Mouse (Mus musculus): ENCODE measurements at regions not wholly inside any gene's neighbourhood (a gene's known extent, or its start where the extent isn't known, plus 50 kb on each side); places are given as distances from the start of the nearest gene placed in this dataset.

DNA sequence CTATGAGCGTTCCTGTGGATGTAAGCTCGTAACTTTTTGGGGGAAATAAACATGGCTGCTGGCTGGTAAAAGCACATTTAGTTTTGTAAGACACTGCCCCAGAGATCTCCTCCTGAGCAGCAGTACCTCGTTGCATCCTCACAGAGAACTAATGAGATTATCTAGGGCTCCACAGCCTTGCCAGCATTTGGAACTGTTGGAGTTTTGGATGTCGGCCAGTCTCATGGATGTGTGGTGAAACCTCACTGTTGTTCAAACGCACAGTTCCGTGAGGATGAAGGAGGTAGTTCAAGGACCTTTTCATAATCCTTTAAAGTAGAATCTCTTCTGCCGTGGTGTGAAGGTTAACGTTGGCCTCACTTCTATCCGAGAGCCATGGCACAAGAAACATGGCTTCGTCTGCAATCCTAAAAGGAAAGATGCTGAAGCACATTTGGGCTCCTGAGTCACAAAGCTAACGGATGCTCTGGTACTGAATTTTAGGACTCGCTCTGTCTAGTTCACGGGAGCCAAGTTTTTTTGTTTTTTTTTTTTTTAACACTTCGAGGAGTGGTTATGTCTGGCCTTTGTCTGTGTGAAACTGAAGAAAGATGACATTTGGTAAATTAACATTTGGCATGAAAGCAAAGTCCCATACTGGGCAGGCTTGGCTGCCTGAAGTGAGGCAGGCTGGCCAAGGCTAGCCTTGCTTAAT is 179.1 kb upstream of the Hmga2 start:
- Histone ChIP-seq H3K9ac (ENCODE audit: low read length) (no peak overlapping the region), H3K27me3 (replicated peaks; ENCODE audit: control insufficient read depth, insufficient read depth, low read length) (no peaks in the 10 kb centered on the region), H3K4me3 (ENCODE audit: low read depth, low read length) (no peak overlapping the region), H3K36me3 (ENCODE audit: control insufficient read depth, insufficient read depth, low read length) (no peaks in the 10 kb centered on the region), H3K27ac (ENCODE audit: low read depth, low read length) (peak overlapping the region; percentile 23; the same call in 1 of the 2 replicates), H3K9me3 (replicated peaks; ENCODE audit: control insufficient read depth, low read length) (no peaks in the 10 kb centered on the region), H3K4me1 (ENCODE audit: control insufficient read depth, insufficient read depth, low read length) (peaks cover 3% of the 10 kb centered on the region; the same call in 1 of the 2 replicates), H3K4me2 (ENCODE audit: low read length) (no peak overlapping the region)
- 37% methylated on average over 14 of the region's 14 CpGs for WGBS
- DNase-seq (ENCODE audit: low spot score): peak; percentile 86
- ATAC-seq: peak; percentile 75; the same call in 1 of the 2 replicates

- H3K36me3 ChIP-seq (ENCODE audit: control insufficient read depth, insufficient read depth, low read length): no peaks in the 10 kb centered on the region
- H3K9me3 ChIP-seq (replicated peaks; ENCODE audit: control insufficient read depth, low read length): no peaks in the 10 kb centered on the region
- ATAC-seq: no peak
- H3K9ac ChIP-seq (ENCODE audit: low read length): no peak overlapping the region
- H3K4me2 ChIP-seq (ENCODE audit: low read length): no peak overlapping the region
- H3K4me3 ChIP-seq (ENCODE audit: low read depth, low read length): no peak overlapping the region
- 86% methylated on average over 6 of the region's 6 CpGs for WGBS
- no peak for DNase-seq (ENCODE audit: low spot score)
- H3K4me1 ChIP-seq (ENCODE audit: control insufficient read depth, insufficient read depth, low read length): peaks cover 8% of the 10 kb centered on the region
- no peak overlapping the region for H3K27ac ChIP-seq (ENCODE audit: low read depth, low read length)
- no peaks in the 10 kb centered on the region for H3K27me3 ChIP-seq (replicated peaks; ENCODE audit: control insufficient read depth, insufficient read depth, low read length)
Measured at GRCm38 (mm10) chr10:120652525-120653215, 176.4 kb upstream of the Hmga2 start.

DNA sequence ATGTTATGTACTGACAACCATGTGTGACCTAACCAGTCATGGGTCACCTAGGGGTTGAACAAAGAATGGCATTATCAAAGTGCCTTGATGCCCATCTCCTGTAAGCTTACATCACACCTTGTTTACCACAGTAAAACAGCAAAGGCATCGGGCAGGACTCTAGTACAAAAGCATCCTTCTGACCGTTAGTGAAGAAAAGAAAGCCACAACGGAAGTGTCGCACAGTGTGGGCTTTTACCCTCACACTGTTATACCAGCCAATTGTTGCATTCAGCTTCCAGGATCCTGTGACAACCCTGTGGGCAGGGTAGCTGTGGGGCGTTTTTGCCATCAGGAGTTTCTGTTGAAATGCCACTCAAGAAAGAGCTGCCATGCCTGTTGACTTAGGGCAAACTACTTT is 175.6 kb upstream of the Hmga2 start:
- Histone ChIP-seq H3K9me3 (replicated peaks; ENCODE audit: control insufficient read depth, low read length) (no peaks in the 10 kb centered on the region), H3K4me2 (ENCODE audit: low read length) (no peak overlapping the region), H3K27ac (ENCODE audit: low read depth, low read length) (no peak overlapping the region), H3K4me3 (ENCODE audit: low read depth, low read length) (no peak overlapping the region), H3K36me3 (ENCODE audit: control insufficient read depth, insufficient read depth, low read length) (no peaks in the 10 kb centered on the region), H3K9ac (ENCODE audit: low read length) (no peak overlapping the region), H3K27me3 (replicated peaks; ENCODE audit: control insufficient read depth, insufficient read depth, low read length) (no peaks in the 10 kb centered on the region), H3K4me1 (ENCODE audit: control insufficient read depth, insufficient read depth, low read length) (peaks cover 13% of the 10 kb centered on the region)
- 89% methylated on average over 5 of the region's 5 CpGs for WGBS
- ATAC-seq: no peak
- DNase-seq (ENCODE audit: low spot score): no peak

GRCm38 (mm10) chr10:120650336-120650735 is 174.1 kb upstream of the Hmga2 start:
- Histone ChIP-seq H3K27me3 (replicated peaks; ENCODE audit: control insufficient read depth, insufficient read depth, low read length) (no peaks in the 10 kb centered on the region), H3K9me3 (replicated peaks; ENCODE audit: control insufficient read depth, low read length) (no peaks in the 10 kb centered on the region), H3K27ac (ENCODE audit: low read depth, low read length) (no peak overlapping the region), H3K4me1 (ENCODE audit: control insufficient read depth, insufficient read depth, low read length) (peaks cover 11% of the 10 kb centered on the region), H3K4me2 (ENCODE audit: low read length) (no peak overlapping the region), H3K36me3 (ENCODE audit: control insufficient read depth, insufficient read depth, low read length) (no peaks in the 10 kb centered on the region), H3K9ac (ENCODE audit: low read length) (no peak overlapping the region), H3K4me3 (ENCODE audit: low read depth, low read length) (no peak overlapping the region)
- 93% methylated on average over 9 of the region's 9 CpGs for WGBS
- no peak for DNase-seq (ENCODE audit: low spot score)
- ATAC-seq: no peak

DNA sequence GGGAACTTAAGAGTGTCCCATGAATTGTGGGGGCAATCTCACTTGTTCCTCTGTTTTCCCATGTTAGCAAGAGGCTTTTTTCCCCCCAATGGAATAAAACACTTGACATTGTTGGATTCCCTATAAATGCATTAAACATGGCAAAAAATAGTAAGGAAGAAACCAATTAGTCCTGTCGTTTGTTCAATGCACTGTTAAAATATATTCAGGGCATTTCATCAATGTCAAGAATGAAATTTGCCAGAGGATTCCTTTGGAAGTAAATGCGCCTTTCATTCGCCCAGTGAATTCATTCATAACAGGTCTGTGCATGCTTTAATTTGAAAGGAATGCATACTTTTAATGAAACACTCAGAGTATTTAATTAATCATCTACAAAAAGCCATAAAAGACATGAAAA is 172.5 kb upstream of the Hmga2 start:
- no peak for ATAC-seq
- H3K27me3 ChIP-seq (replicated peaks; ENCODE audit: control insufficient read depth, insufficient read depth, low read length): no peaks in the 10 kb centered on the region
- 31% methylated on average over 3 of the region's 3 CpGs for WGBS
- H3K4me3 ChIP-seq (ENCODE audit: low read depth, low read length): no peak overlapping the region
- no peaks in the 10 kb centered on the region for H3K9me3 ChIP-seq (replicated peaks; ENCODE audit: control insufficient read depth, low read length)
- peaks cover 10% of the 10 kb centered on the region for H3K4me1 ChIP-seq (ENCODE audit: control insufficient read depth, insufficient read depth, low read length)
- H3K27ac ChIP-seq (ENCODE audit: low read depth, low read length): no peak overlapping the region
- no peaks in the 10 kb centered on the region for H3K36me3 ChIP-seq (ENCODE audit: control insufficient read depth, insufficient read depth, low read length)
- no peak overlapping the region for H3K4me2 ChIP-seq (ENCODE audit: low read length)
- no peak overlapping the region for H3K9ac ChIP-seq (ENCODE audit: low read length)
- DNase-seq (ENCODE audit: low spot score): no peak

DNA sequence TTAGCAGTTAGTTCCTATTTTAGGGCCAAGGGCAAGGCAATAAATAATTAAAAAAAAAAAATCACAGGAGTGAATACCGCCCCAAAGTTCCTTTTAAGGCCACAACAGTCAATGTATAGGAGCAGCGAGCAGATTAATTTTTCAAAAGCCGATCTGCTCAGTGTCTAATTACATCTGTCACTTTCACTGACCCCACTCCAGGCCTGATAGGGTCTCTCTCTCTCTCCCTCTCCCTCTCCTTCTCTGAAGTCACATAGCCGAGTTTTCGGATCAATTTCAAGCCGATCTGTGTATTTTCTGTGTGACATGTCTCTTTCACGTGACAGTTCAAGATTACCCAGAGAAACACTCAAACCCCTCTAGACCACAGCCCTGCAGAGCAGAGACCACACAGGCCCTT is 171.8 kb upstream of the Hmga2 start:
- no peaks in the 10 kb centered on the region for H3K36me3 ChIP-seq (ENCODE audit: control insufficient read depth, insufficient read depth, low read length)
- no peak overlapping the region for H3K4me3 ChIP-seq (ENCODE audit: low read depth, low read length)
- WGBS: 41% methylated on average over 7 of the region's 7 CpGs
- H3K4me2 ChIP-seq (ENCODE audit: low read length): no peak overlapping the region
- peaks cover 10% of the 10 kb centered on the region for H3K4me1 ChIP-seq (ENCODE audit: control insufficient read depth, insufficient read depth, low read length)
- H3K27ac ChIP-seq (ENCODE audit: low read depth, low read length): no peak overlapping the region
- H3K9me3 ChIP-seq (replicated peaks; ENCODE audit: control insufficient read depth, low read length): no peaks in the 10 kb centered on the region
- H3K9ac ChIP-seq (ENCODE audit: low read length): no peak overlapping the region
- no peaks in the 10 kb centered on the region for H3K27me3 ChIP-seq (replicated peaks; ENCODE audit: control insufficient read depth, insufficient read depth, low read length)
- DNase-seq (ENCODE audit: low spot score): no peak
- no peak for ATAC-seq

GRCm38 (mm10) chr10:120647323-120647722 is 171.1 kb upstream of the Hmga2 start:
- H3K27ac ChIP-seq (ENCODE audit: low read depth, low read length): no peak overlapping the region
- WGBS: 53% methylated on average over 3 of the region's 3 CpGs
- no peak; the same call in 1 of the 2 replicates for ATAC-seq
- no peaks in the 10 kb centered on the region for H3K27me3 ChIP-seq (replicated peaks; ENCODE audit: control insufficient read depth, insufficient read depth, low read length)
- no peaks in the 10 kb centered on the region for H3K36me3 ChIP-seq (ENCODE audit: control insufficient read depth, insufficient read depth, low read length)
- peak overlapping the region; percentile 2; the same call in 1 of the 2 replicates for H3K9ac ChIP-seq (ENCODE audit: low read length)
- no peaks in the 10 kb centered on the region for H3K9me3 ChIP-seq (replicated peaks; ENCODE audit: control insufficient read depth, low read length)
- no peak overlapping the region for H3K4me3 ChIP-seq (ENCODE audit: low read depth, low read length)
- peak overlapping the region; percentile 29 for H3K4me2 ChIP-seq (ENCODE audit: low read length)
- H3K4me1 ChIP-seq (ENCODE audit: control insufficient read depth, insufficient read depth, low read length): peaks cover 10% of the 10 kb centered on the region
- no peak for DNase-seq (ENCODE audit: low spot score)

- Histone ChIP-seq H3K4me1 (ENCODE audit: control insufficient read depth, insufficient read depth, low read length) (peaks cover 10% of the 10 kb centered on the region), H3K36me3 (ENCODE audit: control insufficient read depth, insufficient read depth, low read length) (no peaks in the 10 kb centered on the region), H3K27ac (ENCODE audit: low read depth, low read length) (no peak overlapping the region), H3K27me3 (replicated peaks; ENCODE audit: control insufficient read depth, insufficient read depth, low read length) (no peaks in the 10 kb centered on the region), H3K4me3 (ENCODE audit: low read depth, low read length) (no peak overlapping the region), H3K9me3 (replicated peaks; ENCODE audit: control insufficient read depth, low read length) (no peaks in the 10 kb centered on the region), H3K4me2 (ENCODE audit: low read length) (peak overlapping the region; percentile 29), H3K9ac (ENCODE audit: low read length) (peak overlapping the region; percentile 2; the same call in 1 of the 2 replicates)
- DNase-seq (ENCODE audit: low spot score): peak; percentile 71
- WGBS: 7% methylated on average over 14 of the region's 14 CpGs
- ATAC-seq: peak; percentile 62; the same call in 1 of the 2 replicates
Measured at GRCm38 (mm10) chr10:120646862-120647311, 170.6 kb upstream of the Hmga2 start.

DNA sequence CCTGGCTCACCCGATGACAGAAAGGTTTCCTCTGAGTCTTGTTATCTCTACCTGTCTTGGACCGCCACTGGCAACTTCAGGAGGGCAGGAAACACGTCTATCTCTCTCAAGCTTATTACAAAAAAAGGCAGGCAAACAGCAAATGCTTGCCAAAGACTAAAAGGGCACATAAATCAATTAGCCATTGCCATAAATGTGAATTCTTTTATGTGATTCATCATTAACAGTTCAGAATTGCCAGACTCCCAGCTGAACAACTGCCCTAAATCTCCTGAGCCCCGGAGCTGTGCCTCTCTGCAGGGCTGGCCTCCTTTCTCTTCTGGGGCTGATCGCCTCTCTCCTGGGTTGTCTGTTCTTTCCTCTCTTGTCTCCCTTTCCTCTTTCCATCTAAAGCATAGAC is 164.6 kb upstream of the Hmga2 start:
- Histone ChIP-seq H3K4me2 (ENCODE audit: low read length) (no peak overlapping the region), H3K4me3 (ENCODE audit: low read depth, low read length) (no peak overlapping the region), H3K4me1 (ENCODE audit: control insufficient read depth, insufficient read depth, low read length) (peaks cover 5% of the 10 kb centered on the region; the same call in 1 of the 2 replicates), H3K36me3 (ENCODE audit: control insufficient read depth, insufficient read depth, low read length) (no peaks in the 10 kb centered on the region), H3K27me3 (replicated peaks; ENCODE audit: control insufficient read depth, insufficient read depth, low read length) (no peaks in the 10 kb centered on the region), H3K27ac (ENCODE audit: low read depth, low read length) (no peak overlapping the region), H3K9me3 (replicated peaks; ENCODE audit: control insufficient read depth, low read length) (no peaks in the 10 kb centered on the region), H3K9ac (ENCODE audit: low read length) (no peak overlapping the region)
- ATAC-seq (no peak), DNase-seq (ENCODE audit: low spot score) (no peak)
- 59% methylated on average over 5 of the region's 5 CpGs for WGBS

Measured in forebrain, embryonic 14.5 days (tissue).